Mouse (Mus musculus) liver, adult 2 months (tissue): ENCODE measurements around the gene Olfr353. TPM values are rescaled to one million over a fixed set of nuclear protein-coding genes. Genes with fewer than 3 reads are reported as not detected.

Experiments used
- DNase-seq: peaks from one replicate; pipeline ENCODE4 v3.0.0-alpha.2; 2011; ENCODE audit warnings: low read depth, low spot score; ENCODE audit errors: extremely low read depth
- H3K27ac ChIP-seq: fragments of 200-500 bp; replicated peaks from 2 replicates; pipeline ENCODE4 v1.5.1; 2012; ENCODE audit warnings: low read depth, mild to moderate bottlenecking, control low read depth, inconsistent platforms, low read length; ENCODE audit not compliant: insufficient read depth
- H3K27me3 ChIP-seq: fragments of 200-500 bp; 2 replicates; pipeline ENCODE4 v1.6.1; 2012; ENCODE audit warnings: mild to moderate bottlenecking, moderate library complexity, low read length, inconsistent platforms; ENCODE audit not compliant: control insufficient read depth, insufficient read depth
- H3K36me3 ChIP-seq: fragments of 200-500 bp; 2 replicates; pipeline ENCODE4 v1.6.1; 2012; ENCODE audit warnings: low read length, inconsistent platforms; ENCODE audit not compliant: control insufficient read depth, insufficient read depth
- H3K4me1 ChIP-seq: fragments of 200-500 bp; 2 replicates; pipeline ENCODE4 v1.6.1; 2011; ENCODE audit warnings: low read length; ENCODE audit not compliant: control insufficient read depth, insufficient read depth
- H3K4me3 ChIP-seq: fragments of 200-500 bp; 2 replicates; pipeline ENCODE4 v1.5.1; 2011; ENCODE audit warnings: low read depth, mild to moderate bottlenecking, control low read depth, low read length, moderate library complexity; ENCODE audit not compliant: insufficient read depth
- H3K79me2 ChIP-seq: fragments of 200-500 bp; 2 replicates; pipeline ENCODE4 v1.6.1; 2012; ENCODE audit warnings: inconsistent platforms, mild to moderate bottlenecking, low read length, moderate library complexity; ENCODE audit not compliant: control insufficient read depth, insufficient read depth
- H3K9ac ChIP-seq: fragments of 200-500 bp; 2 replicates; pipeline ENCODE4 v1.6.1; 2012; ENCODE audit warnings: low read depth, mild to moderate bottlenecking, control low read depth, inconsistent platforms, low read length
- CTCF ChIP-seq: fragments of 200-500 bp; IDR thresholded peaks from 2 replicates; pipeline ENCODE4 v1.5.1; 2011; ENCODE audit warnings: low read depth, low read length, control low read depth
- POLR2A ChIP-seq: fragments of 200-500 bp; IDR thresholded peaks from 2 replicates; pipeline ENCODE4 v1.6.1; 2011; ENCODE audit warnings: low read length, control low read depth; ENCODE audit not compliant: insufficient read depth; ENCODE audit errors: extremely low read depth
- WGBS: fragments of 180-500 bp; shearing (Covaris S2); methylation state at CpG from one replicate; pipeline ENCODE4 v1.1.7; 2018; 5-methylcytosine and 5-hydroxymethylcytosine counted together
- polyA plus RNA-seq: library from polyadenylated mRNA; depleted of rRNA; stranded (reverse); fragments of >200 nt; gene quantifications from 2 replicates; pipeline ENCODE4 v1.2.3, GENCODE M21; 2012; rRNA removed
- total RNA-seq: library from RNA; depleted of rRNA; stranded (reverse); fragments of >200 nt; gene quantifications from 2 replicates; pipeline ENCODE4 v1.2.3, GENCODE M21; 2014; rRNA removed

Olfr353 gene
- total RNA-seq (not detected in 2 replicates), polyA plus RNA-seq (not detected in 2 replicates)

DNA sequence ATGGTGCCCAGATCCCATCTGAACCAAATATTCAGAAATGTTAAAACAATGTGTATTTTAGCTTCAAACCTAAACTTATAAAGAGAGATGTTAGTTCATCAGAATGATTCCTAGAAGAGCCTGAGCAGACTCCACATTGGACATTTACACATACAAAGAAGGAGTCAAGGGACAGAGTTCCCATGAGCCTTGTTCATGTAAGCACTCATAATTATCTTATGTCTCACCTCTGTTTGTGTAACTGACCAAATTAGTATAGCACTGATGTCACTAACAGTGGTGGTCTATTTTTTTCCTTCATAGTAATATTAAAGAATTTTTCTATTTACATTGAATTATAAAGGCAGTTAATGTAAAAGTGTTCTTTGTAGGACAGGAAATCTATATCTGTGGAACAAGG, at the start of gene Olfr353:
TSS of gene Olfr353 (minus strand) at position 101 of the 400 bp plus-strand sequence.
- Histone ChIP-seq H3K4me1 (no peaks in the 10 kb centered on the region), H3K4me3 (no peak within 1 kb of the TSS), H3K27ac (no peak within 1 kb of the TSS), H3K27me3 (no peaks in the 10 kb centered on the region), H3K36me3 (no peaks in the 10 kb centered on the region), H3K79me2 (no peaks in the 10 kb centered on the region), H3K9ac (no peak within 1 kb of the TSS)
- no peak for TF ChIP-seq CTCF
- TF ChIP-seq POLR2A, result no peak
- no peak for DNase-seq

GRCm38 (mm10) chr2:36936821-36937220, 44.1 kb upstream of the Olfr353 start, which contains the start of gene Olfr356:
Olfr356 (plus strand) TSS chr2:36937121.
- H3K4me3 ChIP-seq, result no peak within 1 kb of the TSS
- H3K27me3 ChIP-seq, result no peaks in the 10 kb centered on the region
- no peaks in the 10 kb centered on the region for H3K4me1 ChIP-seq
- H3K79me2 ChIP-seq, result no peaks in the 10 kb centered on the region
- DNase-seq, result no peak
- TF ChIP-seq POLR2A (no peak), CTCF (no peak)
- H3K9ac ChIP-seq, result no peak within 1 kb of the TSS
- 82% methylated on average over 2 of the region's 2 CpGs for WGBS
- no peak within 1 kb of the TSS for H3K27ac ChIP-seq
- no peaks in the 10 kb centered on the region for H3K36me3 ChIP-seq

DNA sequence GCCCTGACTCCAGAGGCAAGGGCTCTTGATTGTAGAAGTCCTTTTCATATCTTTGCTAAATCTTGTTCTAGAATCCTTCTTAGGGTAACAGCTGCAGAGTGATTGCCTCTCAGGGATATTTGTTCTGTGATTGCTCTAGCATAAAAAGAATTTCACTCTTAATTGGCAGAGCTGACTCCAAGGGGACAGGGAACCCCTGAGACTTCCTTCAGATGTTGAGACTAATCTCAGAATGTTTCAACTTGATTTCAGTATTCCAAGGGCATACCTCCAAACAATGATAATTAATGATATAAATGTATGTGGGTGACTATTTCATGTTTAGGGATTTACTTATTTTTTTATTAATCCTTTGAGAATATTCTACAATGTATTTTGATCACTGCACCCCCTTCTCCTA, 36.1 kb upstream of the Olfr353 start, which contains the start of gene Olfr355:
TSS of gene Olfr355 (minus strand) at position 101 of the 400 bp plus-strand sequence.
- H3K4me1 ChIP-seq, result no peaks in the 10 kb centered on the region
- H3K4me3 ChIP-seq, result no peak within 1 kb of the TSS
- no peak for DNase-seq
- H3K79me2 ChIP-seq, result no peaks in the 10 kb centered on the region
- no peaks in the 10 kb centered on the region for H3K36me3 ChIP-seq
- no peak within 1 kb of the TSS for H3K9ac ChIP-seq
- no peak within 1 kb of the TSS for H3K27ac ChIP-seq
- H3K27me3 ChIP-seq, result no peaks in the 10 kb centered on the region
- TF ChIP-seq CTCF (no peak), POLR2A (no peak)

DNA sequence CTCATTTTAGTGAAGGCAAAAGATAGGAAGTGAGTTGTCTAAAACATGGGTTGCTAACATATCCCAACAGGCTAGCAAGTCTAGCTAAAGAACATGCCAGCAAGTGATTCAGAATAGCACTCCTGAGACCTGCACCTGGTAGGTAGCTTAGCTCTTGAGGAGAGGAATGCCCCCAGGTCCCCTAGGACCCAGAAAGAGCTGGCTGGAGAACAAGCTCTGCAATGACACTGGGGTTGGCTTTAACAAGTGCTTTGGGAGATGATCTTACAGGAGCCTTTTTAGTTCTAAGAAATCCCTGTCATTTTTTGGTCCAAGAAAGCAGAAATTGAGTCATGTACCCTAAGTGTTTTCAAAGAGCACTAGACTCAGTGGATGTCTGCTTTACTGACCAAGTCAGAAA, 12.6 kb upstream of the Olfr353 start, which contains the start of gene Olfr354:
TSS of gene Olfr354 (plus strand) at position 301 of the 400 bp plus-strand sequence.
- no peak for DNase-seq
- Histone ChIP-seq H3K4me3 (no peak within 1 kb of the TSS), H3K27ac (no peak within 1 kb of the TSS)

GRCm38 (mm10) chr2:36897114-36897513, 4.4 kb upstream of the Olfr353 start:
- Histone ChIP-seq H3K9ac (no peak overlapping the region), H3K36me3 (no peaks in the 10 kb centered on the region), H3K4me3 (no peak overlapping the region), H3K79me2 (no peaks in the 10 kb centered on the region), H3K4me1 (no peaks in the 10 kb centered on the region), H3K27ac (no peak overlapping the region), H3K27me3 (no peaks in the 10 kb centered on the region)
- DNase-seq, result no peak
- TF ChIP-seq CTCF, result no peak
- TF ChIP-seq POLR2A, result no peak

More for the DNA sequence above, 12.6 kb upstream of the Olfr353 start, which contains the start of gene Olfr354:
- Histone ChIP-seq H3K4me1 (no peaks in the 10 kb centered on the region), H3K36me3 (no peaks in the 10 kb centered on the region), H3K79me2 (no peaks in the 10 kb centered on the region), H3K9ac (no peak within 1 kb of the TSS), H3K27me3 (no peaks in the 10 kb centered on the region)
- no peak for TF ChIP-seq CTCF
- TF ChIP-seq POLR2A, result no peak

GRCm38 (mm10) chr2:36868160-36868559, 24.6 kb downstream of the Olfr353 start, which contains the start of gene Olfr352:
Olfr352 (plus strand) TSS chr2:36868460.
- TF ChIP-seq POLR2A, result no peak
- TF ChIP-seq CTCF, result no peak
- Histone ChIP-seq H3K9ac (no peak within 1 kb of the TSS), H3K36me3 (no peaks in the 10 kb centered on the region), H3K79me2 (no peaks in the 10 kb centered on the region), H3K27me3 (no peaks in the 10 kb centered on the region), H3K27ac (no peak within 1 kb of the TSS), H3K4me3 (no peak within 1 kb of the TSS), H3K4me1 (no peaks in the 10 kb centered on the region)
- no peak for DNase-seq
- WGBS, result 64% methylated on average over 1 of the region's 1 CpGs
